ENCODE assay signal across 8 mouse cellular contexts in genomic region chr9:107556346-107556745, GRCm38 (mm10). TPM values are rescaled to one million over a fixed set of nuclear protein-coding genes. Genes with fewer than 3 reads are reported as not detected.
DNase-seq lines count a peak whose midpoint lies in the region; ATAC-seq and TF ChIP-seq lines count a peak whose summit lies in the region.
"Had no signal": no experiment of that assay in that cellular context is flagged by ENCODE, and none has a peak within 500 bp of the region (broad histone marks: within the 10 kb centered on the region; RNA-seq: fewer than 3 reads in every experiment).

No protein-coding gene starts in this region.

- peaks cover 19% of the 10 kb centered on the region for H3K4me1 ChIP-seq in spleen, adult 2 months (ENCODE audit: control insufficient read depth, insufficient read depth, insufficient read length)
- peaks cover 9% of the 10 kb centered on the region; the same call in 1 of the 2 replicates for H3K4me1 ChIP-seq in hindbrain, embryonic 11.5 days (replicated peaks; ENCODE audit: control insufficient read depth, insufficient read depth, low read length)
- peaks cover 40% of the 10 kb centered on the region for H3K4me1 ChIP-seq in liver, embryonic 16.5 days (ENCODE audit: control insufficient read depth, low read depth, low read length)

- H3K9me3 ChIP-seq in hindbrain, embryonic 11.5 days (ENCODE audit: control insufficient read depth, low read length), result no peaks in the 10 kb centered on the region
- H3K9me3 ChIP-seq in liver, embryonic 16.5 days (replicated peaks; ENCODE audit: control insufficient read depth, low read length), result no peaks in the 10 kb centered on the region

- WGBS in spleen, adult 2 months, result 27% methylated on average over 3 of the region's 3 CpGs
- WGBS in hindbrain, embryonic 11.5 days, result 86% methylated on average over 3 of the region's 3 CpGs
- WGBS in liver, embryonic 16.5 days (ENCODE audit: insufficient replicate concordance), result 38% methylated on average over 3 of the region's 3 CpGs

- peak overlapping the region; percentile 91; the same call in 1 of the 2 replicates for H3K4me2 ChIP-seq in hindbrain, embryonic 11.5 days (replicated peaks; ENCODE audit: low read depth, low read length)
- peak overlapping the region; percentile 93 for H3K4me2 ChIP-seq in liver, embryonic 16.5 days (ENCODE audit: low read depth, low read length)

- no peaks in the 10 kb centered on the region for H3K27me3 ChIP-seq in spleen, adult 2 months (ENCODE audit: control insufficient read depth, insufficient read depth, low read length)
- peaks cover 16% of the 10 kb centered on the region; the same call in 1 of the 2 replicates for H3K27me3 ChIP-seq in hindbrain, embryonic 11.5 days (ENCODE audit: control insufficient read depth, insufficient read depth, low read length)
- H3K27me3 ChIP-seq in liver, embryonic 16.5 days (ENCODE audit: control insufficient read depth, insufficient read depth, low read depth, low read length), result peaks cover 9% of the 10 kb centered on the region; the same call in 1 of the 2 replicates

- H3K36me3 ChIP-seq in spleen, adult 2 months (ENCODE audit: control insufficient read depth, insufficient read depth, low read length), result peaks cover 30% of the 10 kb centered on the region
- peaks cover 12% of the 10 kb centered on the region for H3K36me3 ChIP-seq in hindbrain, embryonic 11.5 days (ENCODE audit: control insufficient read depth, insufficient read depth, low read length)
- H3K36me3 ChIP-seq in liver, embryonic 16.5 days (ENCODE audit: control insufficient read depth, insufficient read depth), result peaks cover 35% of the 10 kb centered on the region

- DNase-seq in spleen, adult 2 months (ENCODE audit: low read depth in 1 of 2, low spot score in 2 of 2), result no peak
- DNase-seq in spleen, postnatal 4 days (ENCODE audit: low spot score in 2 of 2), result no peak
- no peak for DNase-seq in hindbrain, embryonic 11.5 days (ENCODE audit: low spot score)
- DNase-seq in left cerebral cortex, adult 2 months (ENCODE audit: extremely low spot score in 1 of 2, low spot score in 2 of 2), result no peak
- no peak for DNase-seq in thymus, postnatal 10 days (ENCODE audit: low spot score in 2 of 2)
- no peak for DNase-seq in adipocyte (ENCODE audit: low spot score)

- ATAC-seq in hindbrain, embryonic 11.5 days (ENCODE audit: low FRiP score), result no peak
- ATAC-seq in liver, embryonic 16.5 days (ENCODE audit: low read depth), result no peak

- no peak overlapping the region for H3K9ac ChIP-seq in hindbrain, embryonic 11.5 days (ENCODE audit: low read depth, low read length)
- peak overlapping the region; percentile 94; the same call in 1 of the 2 replicates for H3K9ac ChIP-seq in liver, embryonic 16.5 days (ENCODE audit: low read depth, low read length)

- no peak for TF ChIP-seq CTCF in spleen, adult 2 months (IDR thresholded peaks at IDR 0.05; ENCODE audit: extremely low read depth, insufficient read depth, insufficient read length, insufficient replicate concordance)
- TF ChIP-seq CTCF in left cerebral cortex, adult 2 months (IDR thresholded peaks at IDR 0.05), result no peak

- H3K27ac ChIP-seq in spleen, adult 2 months (ENCODE audit: insufficient read depth, low read length), result 0 out of 2 replicates have a peak overlapping the region, but pooled peaks have one; percentile 3
- no peak overlapping the region for H3K27ac ChIP-seq in hindbrain, embryonic 11.5 days (ENCODE audit: low read depth, low read length)
- peak overlapping the region; percentile 13 for H3K27ac ChIP-seq in liver, embryonic 16.5 days (ENCODE audit: low read length)
- no peak overlapping the region for H3K27ac ChIP-seq in left cerebral cortex, adult 2 months

- no peak for TF ChIP-seq POLR2A in spleen, adult 2 months (IDR thresholded peaks at IDR 0.05; ENCODE audit: low read depth, low read length)

- H3K4me3 ChIP-seq in spleen, adult 2 months (ENCODE audit: extremely low read depth, insufficient read depth, insufficient read length), result no peak overlapping the region
- H3K4me3 ChIP-seq in hindbrain, embryonic 11.5 days (ENCODE audit: low read depth, low read length), result no peak overlapping the region
- peak overlapping the region; percentile 80 for H3K4me3 ChIP-seq in liver, embryonic 16.5 days (ENCODE audit: low read depth, low read length)
- no peak overlapping the region for H3K4me3 ChIP-seq in left cerebral cortex, adult 2 months

- intact Hi-C loops in left cerebral cortex, adult 2 months (cut with DNase I), result no loop called here

RNA-seq across cellular contexts. Expression of gene Rassf1, which starts 5.0 kb away (rescaled TPM):
- polyA plus RNA-seq in spleen, adult 2 months (2012; rRNA removed), result 20.9 and 23.5 TPM in 2 replicates
- 39.7 and 41.2 TPM in 2 replicates for polyA plus RNA-seq in hindbrain, embryonic 11.5 days (2014; fragmentation: Nextera tagmentation; extraction: Ambion mirVana)
- polyA plus RNA-seq in liver, embryonic 16.5 days (2015; fragmentation: Nextera tagmentation; extraction: Ambion mirVana), result 15.9 and 16.5 TPM in 2 replicates
- 10 to 100 TPM; 19.7 to 20.5 TPM for total RNA-seq in left cerebral cortex, adult 2 months (2021)

RNA-seq across cellular contexts. Expression of gene Tusc2, which starts 6.7 kb away (rescaled TPM):
- 32.5 and 49.1 TPM in 2 replicates for polyA plus RNA-seq in spleen, adult 2 months (2012; rRNA removed)
- polyA plus RNA-seq in hindbrain, embryonic 11.5 days (2014; fragmentation: Nextera tagmentation; extraction: Ambion mirVana), result 88.2 and 92.4 TPM in 2 replicates
- polyA plus RNA-seq in liver, embryonic 16.5 days (2015; fragmentation: Nextera tagmentation; extraction: Ambion mirVana), result 29.1 and 29.4 TPM in 2 replicates
- 10 to 100 TPM; 91.0 to 99.1 TPM for total RNA-seq in left cerebral cortex, adult 2 months (2021)

RNA-seq across cellular contexts. Expression of gene Zmynd10, which starts 9.2 kb away (rescaled TPM):
- 0.84 and 0.88 TPM in 2 replicates for polyA plus RNA-seq in spleen, adult 2 months (2012; rRNA removed)
- polyA plus RNA-seq in hindbrain, embryonic 11.5 days (2014; fragmentation: Nextera tagmentation; extraction: Ambion mirVana), result 3.7 and 5.0 TPM in 2 replicates
- 1.7 and 2.4 TPM in 2 replicates for polyA plus RNA-seq in liver, embryonic 16.5 days (2015; fragmentation: Nextera tagmentation; extraction: Ambion mirVana)
- total RNA-seq in left cerebral cortex, adult 2 months (2021), result 1 to 10 TPM; 3.8 to 4.7 TPM
- total RNA-seq: monocyte, adult 5-6 weeks had no signal

RNA-seq across cellular contexts. Expression of gene Hyal2, which starts 11.4 kb away (rescaled TPM):
- polyA plus RNA-seq in spleen, adult 2 months (2012; rRNA removed), result 38.1 and 44.3 TPM in 2 replicates
- 116 and 123 TPM in 2 replicates for polyA plus RNA-seq in hindbrain, embryonic 11.5 days (2014; fragmentation: Nextera tagmentation; extraction: Ambion mirVana)
- 48.9 and 50.2 TPM in 2 replicates for polyA plus RNA-seq in liver, embryonic 16.5 days (2015; fragmentation: Nextera tagmentation; extraction: Ambion mirVana)
- 10 to 100 TPM; 14.9 TPM for total RNA-seq in left cerebral cortex, adult 2 months (2021)

RNA-seq across cellular contexts. Expression of gene Nprl2, which starts 14.3 kb away (rescaled TPM):
- 24.4 and 26.3 TPM in 2 replicates for polyA plus RNA-seq in spleen, adult 2 months (2012; rRNA removed)
- polyA plus RNA-seq in hindbrain, embryonic 11.5 days (2014; fragmentation: Nextera tagmentation; extraction: Ambion mirVana), result 46.2 and 46.5 TPM in 2 replicates
- 12.1 and 12.5 TPM in 2 replicates for polyA plus RNA-seq in liver, embryonic 16.5 days (2015; fragmentation: Nextera tagmentation; extraction: Ambion mirVana)
- total RNA-seq in left cerebral cortex, adult 2 months (2021), result 10 to 100 TPM; 39.7 to 48.3 TPM

Comparison
In these comparisons a context has a peak if more than half of its experiments do, and no peak if none do; other contexts are left out.
1. H3K27ac ChIP-seq: peak in spleen, adult 2 months (single experiment) and liver, embryonic 16.5 days (single experiment); none in hindbrain, embryonic 11.5 days (single experiment) and left cerebral cortex, adult 2 months (single experiment).